Mouse (Mus musculus): ENCODE data around the gene Kdm5b.

The Kdm5b gene

DNA sequence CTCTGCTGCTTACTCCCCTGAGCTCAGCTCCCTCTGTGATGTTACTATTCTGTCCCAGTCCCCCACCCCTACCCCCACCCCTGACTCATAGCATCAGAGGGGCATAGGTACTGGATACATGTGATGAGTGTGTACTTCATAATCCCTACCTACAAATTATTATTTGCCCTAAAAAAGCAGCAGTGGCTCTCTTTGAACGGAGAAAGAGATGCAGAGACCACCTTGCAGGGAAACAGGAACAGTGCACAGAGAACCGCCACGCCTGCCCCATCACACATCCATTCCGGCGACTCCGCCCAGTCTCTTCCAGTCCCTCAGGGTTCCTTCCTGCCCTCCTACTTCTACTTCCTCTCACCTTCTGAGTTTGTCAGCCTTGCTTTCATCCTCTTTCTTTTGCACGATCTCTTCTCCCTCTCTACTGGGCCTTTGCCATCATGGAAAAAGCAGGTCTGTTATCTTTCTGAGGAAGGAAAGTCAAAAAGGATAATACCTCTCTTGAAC lies 10.3 kb upstream of the Kdm5b start, which contains the start of gene Mgat4e:
Gene Mgat4e, minus strand, starts transcription at position 51 of the 501 bp plus-strand sequence.
- DNase-seq (ENCODE audit: extremely low spot score): no peak

DNA sequence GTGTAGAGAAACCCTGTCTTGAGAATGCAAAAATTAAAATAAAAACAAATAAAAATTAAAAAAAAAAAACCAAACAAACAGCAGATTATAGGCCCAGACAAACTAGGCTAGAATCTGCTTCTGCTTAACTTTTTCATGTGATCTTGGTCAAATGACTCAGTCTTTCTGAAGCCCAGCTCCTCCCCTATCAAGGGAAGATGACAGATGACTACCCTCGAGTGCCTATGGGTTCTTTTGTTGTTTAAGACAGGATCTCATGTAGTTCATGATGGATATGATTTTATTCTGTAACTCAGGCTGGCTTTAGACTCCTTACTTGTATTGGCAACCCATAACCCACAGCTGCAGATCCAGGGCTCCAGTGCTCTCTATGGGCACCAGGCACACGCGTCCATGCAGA lies 8.1 kb upstream of the Kdm5b start:
- DNase-seq (ENCODE audit: extremely low spot score): no peak

DNA sequence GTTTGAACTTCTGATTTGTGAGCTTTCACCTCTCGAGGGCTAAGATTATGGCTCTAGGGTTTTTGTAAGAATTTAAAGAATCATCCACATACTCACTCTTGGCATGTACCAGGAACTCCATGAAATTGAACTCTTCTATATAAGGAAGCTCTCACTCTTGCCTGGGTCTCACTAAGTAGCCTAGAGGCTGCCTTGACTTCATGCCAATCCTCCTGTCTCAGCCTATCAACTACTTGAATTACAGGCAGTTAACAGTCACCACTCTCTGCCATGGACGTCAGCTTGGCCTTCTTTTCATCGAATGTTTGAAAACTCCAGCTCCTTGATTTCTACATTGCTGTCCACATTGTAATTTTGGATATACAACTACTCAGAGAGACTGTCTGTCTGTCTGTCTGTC lies 7.6 kb upstream of the Kdm5b start:
- no peak for DNase-seq (ENCODE audit: extremely low spot score)

DNA sequence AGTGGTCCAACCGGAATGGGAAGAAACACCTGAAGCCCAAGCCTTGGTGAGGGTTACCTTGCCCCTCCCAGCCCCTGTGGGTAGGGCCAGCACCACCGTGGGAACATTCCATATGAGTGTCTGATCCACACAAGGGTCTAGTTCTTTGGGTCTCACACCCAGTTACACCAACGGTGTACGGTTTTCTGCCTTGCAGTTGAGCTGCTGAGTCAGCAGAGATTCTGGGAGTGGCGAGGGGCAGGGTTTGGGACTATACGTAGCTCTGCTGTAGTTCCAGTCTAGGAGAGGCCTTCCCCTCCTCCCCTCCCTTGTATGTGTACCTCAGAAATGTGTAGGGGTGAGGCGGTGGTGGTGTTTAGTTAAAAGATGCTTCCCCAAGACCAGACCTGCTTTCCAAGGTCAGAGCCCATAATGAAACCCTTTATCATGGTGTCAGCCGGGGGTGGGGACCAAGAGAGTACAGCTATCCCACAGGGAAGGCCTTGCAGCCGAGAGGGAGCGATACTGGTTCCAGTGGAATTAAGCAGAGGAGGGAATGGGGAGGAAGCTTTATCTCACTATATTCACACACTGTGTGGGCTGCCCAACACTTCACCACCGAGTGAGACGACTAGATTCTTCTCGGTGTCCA lies 4.6 kb upstream of the Kdm5b start:
- peak; percentile 25 for DNase-seq (ENCODE audit: extremely low spot score)

DNA sequence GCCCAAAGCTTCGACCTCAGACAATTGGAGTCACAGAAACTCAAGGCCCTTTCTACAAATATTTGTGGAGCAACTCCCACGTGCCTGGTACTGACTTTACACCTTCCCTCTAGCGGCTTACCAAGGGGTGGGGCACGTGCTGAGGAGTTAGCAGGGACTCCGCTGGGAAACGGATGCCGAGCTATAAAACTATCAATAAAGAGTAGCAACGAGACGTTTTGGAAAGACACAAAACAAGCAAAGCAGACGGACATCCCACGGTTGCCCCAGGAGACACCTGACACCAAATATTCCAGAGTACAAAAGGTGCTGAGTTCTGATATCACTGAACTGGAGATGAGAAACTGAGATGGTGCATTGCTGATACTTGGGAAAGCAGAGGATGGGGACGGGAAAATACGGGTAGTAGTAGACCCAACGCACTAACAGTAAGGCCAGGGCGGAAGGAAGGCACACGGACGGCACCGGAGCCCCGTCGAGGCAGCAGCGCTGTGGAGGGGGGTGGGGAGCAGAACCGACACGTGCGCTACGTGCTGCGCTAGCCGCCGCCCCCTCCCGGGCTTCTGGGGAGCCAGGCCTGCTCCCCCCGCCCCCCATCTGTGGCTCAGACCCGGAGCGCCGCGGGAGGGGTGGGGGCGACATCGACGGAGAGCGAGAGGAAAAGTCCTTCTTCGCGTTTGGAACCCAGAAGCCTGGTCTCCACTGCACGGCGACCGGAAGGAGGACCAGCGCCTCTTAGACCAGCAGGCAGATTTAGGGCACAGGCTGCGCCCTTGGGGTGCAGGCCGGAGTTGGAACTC lies 3.9 kb upstream of the Kdm5b start:
- DNase-seq (ENCODE audit: extremely low spot score): no peak

DNA sequence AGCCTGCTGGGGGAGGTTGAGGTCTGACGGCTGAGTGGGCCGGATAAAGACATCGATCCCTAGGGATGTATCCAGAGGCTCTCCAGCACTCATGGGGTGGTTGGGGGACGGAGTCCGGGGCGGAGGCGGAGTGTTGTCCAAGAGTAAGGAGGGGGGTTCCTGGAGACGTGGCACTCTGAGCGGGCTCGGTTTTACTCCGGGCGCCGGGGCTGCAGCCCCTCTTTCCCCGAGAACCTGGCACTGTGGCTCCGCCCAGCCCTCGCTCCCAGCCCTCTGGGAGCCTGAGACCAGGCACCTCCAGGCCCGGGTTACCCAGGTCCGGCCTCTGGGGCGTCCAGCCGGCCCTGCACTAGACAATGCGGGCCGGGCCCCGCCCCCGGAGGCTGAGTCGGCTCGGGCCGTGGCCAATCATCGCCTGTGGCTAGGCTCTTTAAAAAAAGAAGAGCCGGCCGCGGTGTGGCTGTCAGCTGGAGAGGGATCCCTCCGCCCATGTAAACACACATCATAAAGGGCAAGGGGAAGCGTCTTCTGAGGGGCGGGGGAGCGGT lies 3.2 kb upstream of the Kdm5b start:
- DNase-seq (ENCODE audit: extremely low spot score): peak; percentile 95

DNA sequence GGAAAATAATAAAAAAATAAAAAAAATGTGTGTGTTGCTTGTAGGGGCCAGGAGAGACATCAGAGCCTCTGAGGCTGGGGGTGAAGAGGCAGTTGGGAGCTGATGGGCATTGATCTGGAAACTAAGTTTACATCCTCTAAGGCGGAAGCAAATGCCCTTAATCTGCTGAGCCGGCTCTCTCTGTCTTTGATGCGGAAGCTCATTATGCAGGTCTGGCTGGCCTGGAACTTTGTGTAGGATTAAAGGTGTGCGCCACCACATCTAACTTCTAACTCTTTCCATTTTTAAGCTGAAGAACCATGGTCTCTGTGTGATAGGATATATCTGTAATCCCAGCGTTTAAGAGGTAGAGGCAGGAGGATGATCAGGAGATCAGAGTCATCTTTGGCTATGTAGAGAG lies 1.5 kb upstream of the Kdm5b start:
- no peak for DNase-seq (ENCODE audit: extremely low spot score)

DNA sequence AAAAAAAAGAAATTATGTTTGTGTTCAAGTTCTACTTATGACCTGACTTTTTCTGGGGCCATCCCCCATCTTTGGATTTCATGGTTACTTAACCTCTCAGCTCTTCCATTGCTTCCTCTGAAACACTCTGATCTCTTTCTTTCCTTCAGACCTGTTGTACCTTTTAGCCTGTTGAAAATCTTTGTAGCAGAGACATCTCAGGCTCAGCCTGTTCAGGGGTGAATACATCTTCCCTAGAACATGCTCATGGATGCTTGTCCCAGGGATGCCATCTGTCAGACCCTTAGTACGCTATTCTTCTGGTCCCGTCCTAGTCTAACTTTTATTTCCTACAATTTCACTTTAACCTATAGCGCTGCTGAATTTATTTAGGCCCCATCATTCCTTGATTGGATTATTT lies 745 bp upstream of the Kdm5b start:
- no peak for DNase-seq (ENCODE audit: extremely low spot score)

DNA sequence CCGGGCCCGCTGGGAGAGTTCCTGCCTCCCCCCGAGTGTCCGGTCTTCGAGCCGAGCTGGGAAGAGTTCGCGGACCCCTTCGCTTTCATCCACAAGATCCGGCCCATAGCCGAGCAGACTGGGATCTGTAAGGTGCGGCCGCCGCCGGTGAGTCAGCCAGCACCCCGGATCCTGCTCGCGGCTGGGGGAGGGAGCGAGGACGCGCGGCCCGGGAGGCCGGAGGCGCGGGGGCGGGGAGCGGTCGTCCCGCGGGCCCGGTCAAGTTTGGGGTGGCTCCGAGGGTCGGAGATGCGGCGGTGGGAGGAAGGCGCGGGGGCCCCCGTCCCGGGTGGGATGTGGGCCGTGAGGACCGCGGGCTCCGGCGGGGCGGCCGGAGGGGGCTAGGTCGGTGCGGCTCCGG lies 425 bp downstream of the Kdm5b start:
- no peak for DNase-seq (ENCODE audit: extremely low spot score)

DNA sequence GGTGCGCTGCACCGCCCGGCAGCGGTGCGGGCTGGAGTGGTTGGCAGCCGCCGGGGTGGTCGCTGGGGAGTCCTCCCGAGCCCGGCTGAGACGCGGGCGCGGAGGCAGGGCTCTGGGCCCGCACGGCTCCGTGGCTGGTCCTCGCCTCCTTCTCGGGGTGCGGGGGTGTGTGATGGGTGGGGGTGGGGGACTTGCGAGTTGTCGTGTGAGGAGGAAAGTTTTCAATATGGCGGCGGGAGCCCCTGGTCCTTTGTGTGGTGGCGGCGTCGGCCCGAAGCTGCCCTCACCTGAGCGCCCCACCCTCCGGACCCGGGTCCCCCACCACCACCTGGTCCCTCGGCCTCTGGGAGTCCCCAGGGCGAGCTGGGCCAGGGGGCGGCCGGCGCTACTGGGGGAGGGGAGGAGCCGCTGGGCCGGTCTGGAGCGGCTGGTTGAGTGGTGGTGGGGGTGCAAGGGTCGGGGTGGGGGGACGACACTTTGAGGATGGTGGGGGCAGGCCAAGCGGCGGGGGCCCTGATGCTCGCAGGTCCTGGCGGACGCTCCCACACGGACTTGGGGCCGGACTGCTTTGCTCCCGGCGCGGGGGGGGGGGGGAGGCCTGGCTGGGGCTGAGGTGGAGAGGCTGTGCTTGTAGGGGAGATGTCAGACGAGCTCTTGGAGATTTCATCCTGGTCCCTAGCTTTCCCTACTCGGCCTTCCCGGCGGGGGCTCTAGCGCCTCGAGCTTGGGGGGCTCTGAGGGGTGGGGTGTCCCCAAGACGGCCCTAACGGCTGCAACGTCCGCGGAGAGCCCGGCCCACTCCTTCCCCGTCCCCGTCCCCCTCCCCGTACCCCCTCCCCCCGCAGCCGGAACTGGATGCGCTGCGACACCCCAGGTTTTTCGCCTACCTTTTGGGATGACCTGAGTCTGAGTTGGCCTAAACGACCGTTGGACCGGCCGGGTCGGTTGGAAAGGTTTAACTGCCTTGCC lies 1.1 kb downstream of the Kdm5b start:
- DNase-seq (ENCODE audit: extremely low spot score): peak; percentile 64

DNA sequence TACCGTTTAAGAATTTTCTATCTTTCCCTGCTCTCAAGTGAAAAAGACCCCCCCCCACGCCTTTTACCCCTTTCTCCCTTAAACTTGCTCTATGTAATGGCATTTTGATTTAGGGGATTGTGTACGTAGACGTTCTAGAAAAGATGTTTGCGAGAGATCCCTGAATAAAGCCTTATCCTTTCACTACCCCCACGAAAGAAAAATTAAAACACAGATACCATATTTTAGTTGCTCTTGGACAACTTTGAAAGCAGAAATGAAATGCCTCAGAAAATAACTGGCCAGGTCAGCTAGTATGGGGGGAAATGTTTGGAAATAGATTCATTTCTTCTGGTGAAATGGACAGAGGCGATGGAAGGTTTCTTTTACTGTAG lies 1.8 kb downstream of the Kdm5b start:
- no peak for DNase-seq (ENCODE audit: extremely low spot score)

DNA sequence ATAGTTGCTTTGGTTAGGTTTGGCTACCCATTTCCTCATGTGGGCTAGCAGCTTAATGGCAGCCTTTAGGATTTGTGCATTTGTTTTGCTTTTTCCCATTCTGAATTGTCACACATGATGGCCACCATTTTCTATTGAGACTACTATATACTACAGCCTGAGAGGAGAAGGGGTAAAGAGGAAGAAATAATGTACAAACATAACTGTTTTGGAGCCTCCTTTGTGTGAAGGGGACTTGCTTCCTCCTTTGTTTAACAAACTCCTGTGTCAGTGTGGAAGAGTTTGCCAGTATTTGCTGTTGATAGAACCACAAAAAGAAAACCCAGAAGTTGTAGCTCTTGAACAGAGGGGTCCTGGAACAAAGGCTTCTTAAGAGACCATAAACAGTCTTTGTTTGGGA lies 2.5 kb downstream of the Kdm5b start:
- DNase-seq (ENCODE audit: extremely low spot score): no peak

DNA sequence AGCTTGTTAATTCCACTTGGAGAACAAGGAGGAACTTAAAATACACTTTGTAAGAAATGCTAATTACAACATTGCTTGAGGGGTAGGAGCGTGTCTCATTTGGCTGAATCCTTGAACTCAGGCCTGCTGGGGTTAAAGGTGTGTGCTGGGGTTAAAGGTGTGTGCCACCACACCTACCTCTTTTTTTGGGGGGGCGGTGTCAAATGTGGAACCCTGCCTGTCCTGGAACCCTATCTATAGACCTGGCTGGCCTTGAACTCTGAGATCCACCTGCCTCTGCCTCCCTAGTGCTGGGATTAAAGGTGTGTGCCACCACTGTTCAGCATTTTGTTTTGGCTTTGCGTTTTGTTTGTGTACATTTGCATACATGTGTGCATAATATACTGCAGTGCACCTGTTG lies 3.8 kb downstream of the Kdm5b start:
- DNase-seq (ENCODE audit: extremely low spot score): no peak

DNA sequence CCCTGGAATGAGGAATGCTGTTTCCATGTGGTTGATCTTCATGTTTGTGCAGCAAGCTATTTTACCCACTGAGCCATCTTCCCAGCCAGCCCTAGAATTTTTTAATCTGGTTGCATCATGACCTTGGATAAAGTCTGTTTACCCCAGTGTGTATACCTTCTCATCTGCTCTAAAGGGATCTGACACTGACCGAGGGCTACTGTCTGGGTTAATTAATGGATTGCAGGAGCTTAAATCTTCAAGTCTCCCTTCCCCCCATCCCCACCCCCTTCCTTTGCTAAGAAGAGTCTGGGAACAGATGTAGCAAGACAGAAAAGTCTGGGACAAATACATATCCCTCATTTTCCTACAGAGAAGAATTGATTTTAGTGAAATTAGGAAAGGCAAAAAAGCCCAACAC lies 7.5 kb downstream of the Kdm5b start:
- DNase-seq (ENCODE audit: extremely low spot score): no peak

DNA sequence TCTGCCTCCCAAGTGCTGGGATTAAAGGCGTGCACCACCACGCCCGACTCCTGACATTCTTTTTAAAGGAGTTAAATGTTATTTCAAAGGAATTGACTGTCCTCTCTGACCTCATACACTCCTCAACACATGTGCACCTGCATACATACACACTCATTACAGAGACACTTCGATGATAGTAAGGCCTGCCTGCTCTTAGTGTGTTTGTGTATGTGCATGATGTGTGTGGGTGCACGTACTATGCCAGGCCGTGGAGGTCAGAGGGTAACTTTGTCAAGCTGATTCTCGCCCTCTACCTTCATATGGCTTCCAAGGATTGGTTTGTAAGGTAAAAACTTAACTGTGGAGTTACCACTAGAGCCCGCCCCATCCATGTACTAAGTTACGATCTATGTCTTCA lies 10.2 kb downstream of the Kdm5b start:
- no peak for DNase-seq (ENCODE audit: extremely low spot score)

DNA sequence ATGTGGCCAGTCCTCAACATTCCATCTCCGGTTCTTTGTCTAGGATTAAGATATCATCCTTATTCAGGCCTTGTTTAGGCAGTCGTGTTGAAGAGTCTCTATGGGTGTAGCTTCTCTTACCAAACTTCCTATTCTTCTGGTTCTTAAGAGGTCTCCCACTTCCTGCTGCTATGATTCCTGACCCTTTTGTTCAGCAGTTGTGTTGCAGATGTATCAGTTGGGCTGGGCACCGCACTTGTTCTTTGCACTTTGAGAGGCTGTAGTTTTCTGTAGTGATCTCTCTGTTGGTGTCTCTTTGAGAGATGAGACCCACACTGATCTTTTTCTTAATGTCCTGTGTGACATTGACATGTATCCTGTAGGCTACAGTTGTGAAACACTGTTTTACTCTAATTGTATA lies 10.7 kb downstream of the Kdm5b start:
- no peak for DNase-seq (ENCODE audit: extremely low spot score)

DNA sequence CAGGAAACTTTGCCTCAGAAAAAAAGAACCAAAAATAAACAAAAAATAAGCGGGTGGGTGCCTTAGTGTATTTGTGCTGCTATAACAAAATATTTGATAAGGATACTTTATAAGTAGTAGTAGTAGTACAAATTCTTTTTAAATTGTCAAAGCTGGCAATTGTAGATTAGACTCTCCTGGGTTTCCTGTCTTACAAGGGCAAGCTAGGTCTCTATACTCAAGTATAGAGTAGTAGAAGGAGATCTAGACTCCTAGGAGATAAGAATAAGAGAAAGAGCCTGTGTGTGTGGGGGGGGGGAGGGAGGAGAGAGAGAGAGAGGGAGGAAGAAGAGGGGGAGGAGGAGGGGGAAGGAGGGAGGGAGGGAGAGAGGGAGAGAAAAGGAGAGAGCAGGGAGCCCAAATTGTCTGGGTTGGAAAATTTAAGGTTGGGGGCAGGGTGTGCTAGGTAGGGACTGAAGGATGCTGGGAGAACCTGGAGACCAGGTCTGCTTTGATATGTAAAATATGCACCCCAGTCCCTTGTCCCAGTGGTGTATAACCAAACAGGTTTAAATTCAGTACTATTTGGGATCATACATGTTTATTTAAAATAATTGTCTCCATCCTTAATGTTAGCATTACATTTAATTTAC lies 13.4 kb downstream of the Kdm5b start:
- DNase-seq (ENCODE audit: extremely low spot score): no peak

DNA sequence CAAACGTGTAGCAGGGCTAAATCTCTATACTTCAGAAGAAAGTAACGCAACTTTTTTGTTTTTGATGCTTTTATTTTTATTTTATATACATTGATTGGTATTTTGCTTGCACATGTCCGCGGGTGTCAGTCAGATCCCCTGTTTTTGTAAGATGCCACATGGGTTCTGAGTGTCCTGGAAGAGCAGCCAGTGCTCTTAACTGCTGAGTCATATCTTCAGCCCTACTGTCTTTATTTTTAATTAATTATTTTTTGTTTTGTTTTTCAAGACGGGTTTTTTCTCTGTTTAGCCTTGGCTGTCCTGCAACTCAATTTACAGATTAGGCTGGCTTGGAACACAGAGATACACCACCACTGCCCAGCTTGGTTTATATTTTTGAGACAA lies 14.0 kb downstream of the Kdm5b start:
- no peak for DNase-seq (ENCODE audit: extremely low spot score)

DNA sequence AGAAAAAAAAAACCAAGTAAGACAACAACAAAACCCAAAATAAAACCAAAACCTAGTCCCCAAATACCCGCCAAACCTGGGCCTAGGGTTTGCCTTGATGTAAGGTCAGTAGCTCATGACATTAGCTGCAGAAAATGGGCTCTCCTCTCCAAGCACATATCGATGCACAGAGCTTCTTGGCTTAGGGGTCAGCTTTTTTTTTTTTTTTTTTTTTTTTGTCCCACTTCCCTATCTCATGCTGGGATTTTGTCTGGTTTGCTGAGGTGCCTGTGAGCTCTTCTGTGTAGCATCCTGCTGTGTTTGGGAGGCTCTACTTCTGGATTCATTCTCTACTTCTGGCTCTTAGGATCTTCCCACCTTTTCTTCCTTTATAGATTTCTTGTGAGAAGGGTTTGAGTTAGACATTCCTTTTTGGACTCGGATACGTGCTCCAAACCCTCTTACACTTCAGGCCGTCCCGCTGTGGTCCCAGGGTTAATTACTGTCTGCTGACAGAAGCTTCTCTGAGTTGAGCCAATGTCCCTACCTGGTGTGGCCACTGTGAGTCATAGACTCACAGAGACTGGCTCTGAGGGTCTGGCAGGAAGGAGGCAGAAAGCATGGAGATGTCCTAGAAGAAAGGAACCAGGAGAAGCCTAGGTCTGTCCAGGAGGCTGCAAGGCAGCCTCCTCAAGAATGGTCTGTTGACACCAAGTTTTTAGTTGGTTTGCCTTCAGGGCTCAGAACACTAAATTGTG lies 17.6 kb downstream of the Kdm5b start:
- no peak for DNase-seq (ENCODE audit: extremely low spot score)

DNA sequence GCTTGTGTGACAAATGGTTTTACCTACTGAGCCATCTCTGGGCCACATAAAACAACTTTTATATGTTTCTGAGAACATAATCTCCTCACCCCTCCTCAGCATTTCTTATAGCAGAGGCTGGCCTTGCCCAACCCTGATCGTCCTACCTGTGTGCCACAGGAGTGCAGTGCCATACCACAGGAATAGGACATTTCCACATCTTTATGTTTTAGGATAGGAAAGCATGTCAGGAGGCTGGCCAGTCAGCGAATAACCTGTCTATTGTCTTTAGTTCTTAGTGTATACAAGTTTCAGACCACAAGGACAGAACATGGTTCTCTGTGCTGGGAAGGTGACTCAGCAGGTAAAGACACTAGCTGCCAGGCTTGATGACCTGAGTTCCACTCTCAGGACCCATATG lies 20.8 kb downstream of the Kdm5b start:
- DNase-seq (ENCODE audit: extremely low spot score): no peak

DNA sequence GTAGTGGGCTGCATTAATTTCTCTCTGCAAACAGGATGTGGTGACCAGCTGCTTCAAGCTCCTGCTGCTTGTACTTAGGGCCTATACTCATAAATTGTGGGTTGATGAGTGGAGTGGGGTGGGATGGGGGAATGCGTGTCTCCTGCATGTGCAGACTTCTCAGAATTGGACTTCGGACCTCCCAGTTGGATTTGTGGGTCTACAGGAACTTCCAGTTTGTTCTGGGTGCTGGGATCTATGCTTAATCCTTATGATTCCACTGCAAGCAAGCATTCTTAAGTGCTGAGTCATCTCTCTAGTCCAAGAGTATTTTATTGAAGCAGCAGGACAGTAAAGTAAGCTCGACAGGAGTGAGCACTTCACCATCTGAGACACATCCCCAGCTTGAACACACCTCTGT lies 23.6 kb downstream of the Kdm5b start:
- no peak for DNase-seq (ENCODE audit: extremely low spot score)
